Mouse (Mus musculus): Measurements from ENCODE around the gene Mrtfa. TPM values are rescaled to one million over a fixed set of nuclear protein-coding genes. Genes with fewer than 3 reads are reported as not detected.

Mrtfa gene
- polyA plus RNA-seq, 1 experiment: 42.8 TPM

DNA sequence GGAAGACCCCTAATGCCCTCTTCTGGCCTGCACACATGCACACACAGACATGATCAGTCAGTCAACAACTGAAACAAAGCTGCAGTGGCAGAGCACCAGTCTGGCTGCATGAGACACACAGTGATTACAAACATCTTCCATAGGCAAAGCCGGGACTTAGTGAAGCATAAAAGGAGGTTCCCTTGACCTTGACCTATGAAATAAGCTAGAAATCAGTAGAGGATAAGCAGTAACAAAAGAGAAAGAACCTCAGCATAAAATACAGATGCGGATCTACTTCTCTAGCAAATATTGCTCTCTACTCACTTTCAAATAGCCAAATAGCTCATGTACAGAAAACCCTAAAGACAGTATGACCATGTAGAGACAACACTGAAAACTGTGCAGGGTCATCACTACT lies 68.5 kb downstream of the Mrtfa start:
- DNase-seq (ENCODE audit: low read depth): peak; percentile 33
- TF ChIP-seq CTCF (IDR thresholded peaks at IDR 0.05; ENCODE audit: borderline replicate concordance, extremely low read depth, insufficient read depth, insufficient read length) (no peak), POLR2A (IDR thresholded peaks at IDR 0.05; ENCODE audit: borderline replicate concordance, extremely low read depth, insufficient read depth, insufficient read length, poor library complexity, severe bottlenecking) (no peak)

DNA sequence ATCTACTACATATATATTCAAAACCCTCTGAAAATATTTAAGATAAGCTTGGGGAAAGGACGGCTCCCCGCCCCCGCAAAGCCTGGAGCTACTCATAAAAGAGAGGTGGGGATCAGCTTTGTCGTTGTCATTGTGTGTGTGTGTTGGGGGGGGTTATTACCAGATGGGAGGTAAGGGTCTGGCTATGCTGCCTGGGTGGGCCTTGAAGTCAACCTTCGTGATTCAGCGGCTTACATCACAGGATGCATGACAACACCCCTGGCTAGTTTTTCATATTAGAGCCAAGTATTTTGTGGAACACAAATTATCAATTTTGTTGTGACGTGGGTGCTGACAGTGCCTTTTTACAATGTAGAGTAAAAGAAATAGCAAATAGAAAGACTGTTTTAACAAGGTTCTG lies 69.6 kb downstream of the Mrtfa start:
- no peak for TF ChIP-seq POLR2A (IDR thresholded peaks at IDR 0.05; ENCODE audit: borderline replicate concordance, extremely low read depth, insufficient read depth, insufficient read length, poor library complexity, severe bottlenecking)
- no peak for TF ChIP-seq CTCF (IDR thresholded peaks at IDR 0.05; ENCODE audit: borderline replicate concordance, extremely low read depth, insufficient read depth, insufficient read length)

DNA sequence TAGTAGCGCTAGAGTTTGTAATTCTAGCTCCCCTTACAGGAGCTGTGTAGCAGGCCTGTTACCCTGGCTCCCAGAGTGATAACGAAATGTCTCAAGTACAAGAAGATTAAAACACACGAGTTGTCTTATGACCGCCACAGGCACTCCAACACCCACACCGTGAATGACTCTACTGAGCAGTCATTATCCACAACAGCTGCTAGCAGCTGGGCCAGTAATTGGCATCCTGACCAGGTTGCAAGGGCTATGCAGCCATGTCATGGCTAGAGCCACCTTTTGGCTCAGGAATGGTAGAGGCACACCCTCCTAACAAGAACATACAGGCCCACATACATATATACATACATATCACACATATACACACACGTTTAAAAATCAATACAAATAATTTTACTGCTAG lies 70.4 kb downstream of the Mrtfa start:
- TF ChIP-seq CTCF (IDR thresholded peaks at IDR 0.05; ENCODE audit: borderline replicate concordance, extremely low read depth, insufficient read depth, insufficient read length) (no peak), POLR2A (IDR thresholded peaks at IDR 0.05; ENCODE audit: borderline replicate concordance, extremely low read depth, insufficient read depth, insufficient read length, poor library complexity, severe bottlenecking) (no peak)
- no peak for DNase-seq (ENCODE audit: low read depth)

More for the DNA sequence above, 69.6 kb downstream of the Mrtfa start:
- no peak for DNase-seq (ENCODE audit: low read depth)

DNA sequence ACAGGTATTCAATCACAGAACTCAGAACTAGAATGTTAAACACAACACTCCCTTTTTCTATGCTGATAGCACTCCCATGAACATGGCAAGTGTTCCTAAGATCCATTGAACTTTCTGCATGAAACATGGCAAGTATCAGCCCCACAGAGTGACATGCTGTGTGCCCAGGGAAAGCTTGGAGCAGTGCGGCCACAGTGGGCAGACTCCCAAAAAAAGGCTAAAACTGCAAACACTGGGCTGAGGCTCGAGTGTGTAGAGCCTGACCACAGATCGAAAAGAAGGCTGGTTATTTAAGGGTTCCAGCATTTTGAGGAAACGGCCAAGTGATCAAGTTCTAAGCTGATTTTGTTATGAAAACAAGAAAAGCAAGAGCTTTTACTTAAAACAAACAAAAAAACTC lies 72.3 kb downstream of the Mrtfa start:
- TF ChIP-seq CTCF (IDR thresholded peaks at IDR 0.05; ENCODE audit: borderline replicate concordance, extremely low read depth, insufficient read depth, insufficient read length): no peak
- TF ChIP-seq POLR2A (IDR thresholded peaks at IDR 0.05; ENCODE audit: borderline replicate concordance, extremely low read depth, insufficient read depth, insufficient read length, poor library complexity, severe bottlenecking): no peak
- DNase-seq (ENCODE audit: low read depth): no peak

GRCm38 (mm10) chr15:81112589-81112988 lies 78.0 kb downstream of the Mrtfa start:
- TF ChIP-seq POLR2A (IDR thresholded peaks at IDR 0.05; ENCODE audit: borderline replicate concordance, extremely low read depth, insufficient read depth, insufficient read length, poor library complexity, severe bottlenecking): no peak
- TF ChIP-seq CTCF (IDR thresholded peaks at IDR 0.05; ENCODE audit: borderline replicate concordance, extremely low read depth, insufficient read depth, insufficient read length): no peak
- DNase-seq (ENCODE audit: low read depth): no peak

GRCm38 (mm10) chr15:81110315-81110714 lies 80.2 kb downstream of the Mrtfa start:
- TF ChIP-seq CTCF (IDR thresholded peaks at IDR 0.05; ENCODE audit: borderline replicate concordance, extremely low read depth, insufficient read depth, insufficient read length): no peak
- TF ChIP-seq POLR2A (IDR thresholded peaks at IDR 0.05; ENCODE audit: borderline replicate concordance, extremely low read depth, insufficient read depth, insufficient read length, poor library complexity, severe bottlenecking): no peak
- no peak for DNase-seq (ENCODE audit: low read depth)

DNA sequence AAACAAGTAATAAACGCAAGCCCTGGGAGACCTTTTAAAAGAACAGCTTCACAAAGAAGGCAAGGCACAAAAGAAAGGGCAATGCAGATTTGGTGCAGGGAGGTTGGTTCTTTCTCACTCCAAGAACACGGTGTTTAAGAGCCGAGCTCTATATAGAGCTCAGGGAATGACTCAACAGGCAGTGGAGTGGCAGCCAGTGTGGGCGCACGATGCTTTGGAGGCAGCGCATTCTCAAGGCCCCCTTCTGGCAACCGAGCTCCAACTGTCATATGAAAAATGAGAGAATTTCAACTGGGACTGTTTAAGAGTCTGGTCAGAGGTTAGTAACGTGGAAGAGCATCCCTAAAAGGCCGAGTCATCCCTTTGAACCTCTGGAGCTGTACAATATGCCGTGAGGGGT lies 84.6 kb downstream of the Mrtfa start:
- TF ChIP-seq CTCF (IDR thresholded peaks at IDR 0.05; ENCODE audit: borderline replicate concordance, extremely low read depth, insufficient read depth, insufficient read length) (no peak), POLR2A (IDR thresholded peaks at IDR 0.05; ENCODE audit: borderline replicate concordance, extremely low read depth, insufficient read depth, insufficient read length, poor library complexity, severe bottlenecking) (no peak)
- peak; percentile 50 for DNase-seq (ENCODE audit: low read depth)

- DNase-seq (ENCODE audit: low read depth): no peak
- TF ChIP-seq POLR2A (IDR thresholded peaks at IDR 0.05; ENCODE audit: borderline replicate concordance, extremely low read depth, insufficient read depth, insufficient read length, poor library complexity, severe bottlenecking) (no peak), CTCF (IDR thresholded peaks at IDR 0.05; ENCODE audit: borderline replicate concordance, extremely low read depth, insufficient read depth, insufficient read length) (no peak)
These were observed 85.8 kb downstream of the Mrtfa start for GRCm38 (mm10) chr15:81104585-81105259.

- TF ChIP-seq CTCF (IDR thresholded peaks at IDR 0.05; ENCODE audit: borderline replicate concordance, extremely low read depth, insufficient read depth, insufficient read length) (no peak), POLR2A (IDR thresholded peaks at IDR 0.05; ENCODE audit: borderline replicate concordance, extremely low read depth, insufficient read depth, insufficient read length, poor library complexity, severe bottlenecking) (no peak)
- no peak for DNase-seq (ENCODE audit: low read depth)
These were observed 87.1 kb downstream of the Mrtfa start for GRCm38 (mm10) chr15:81103500-81103899.

DNA sequence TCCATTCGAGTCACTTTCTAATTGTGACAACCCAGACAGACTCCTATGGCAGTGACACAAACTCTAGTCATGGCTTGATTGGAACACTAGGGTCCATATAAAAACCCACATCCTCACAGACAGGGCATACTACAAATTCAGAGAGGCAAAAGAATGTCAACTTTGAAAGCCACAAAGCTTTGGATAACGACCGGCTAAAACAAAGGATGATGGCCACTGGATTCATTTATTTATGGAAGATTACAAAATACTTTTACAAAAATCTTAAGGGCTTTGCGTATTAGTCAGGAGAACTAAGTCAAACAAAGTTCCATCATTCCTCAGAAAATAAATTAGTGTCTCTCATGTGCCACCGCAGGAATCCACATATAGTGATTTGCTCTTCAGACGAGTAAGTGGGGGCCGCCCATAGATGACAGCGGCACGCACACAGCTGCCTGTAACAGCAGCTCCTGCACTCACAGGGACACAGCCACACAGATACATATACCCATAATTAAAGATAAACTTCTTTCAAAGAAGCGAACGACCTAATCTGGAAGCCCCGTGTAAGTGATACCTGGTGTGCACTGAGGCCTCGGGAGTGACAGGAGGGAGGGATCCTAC lies 88.2 kb downstream of the Mrtfa start:
- TF ChIP-seq CTCF (IDR thresholded peaks at IDR 0.05; ENCODE audit: borderline replicate concordance, extremely low read depth, insufficient read depth, insufficient read length) (no peak), POLR2A (IDR thresholded peaks at IDR 0.05; ENCODE audit: borderline replicate concordance, extremely low read depth, insufficient read depth, insufficient read length, poor library complexity, severe bottlenecking) (no peak)

DNA sequence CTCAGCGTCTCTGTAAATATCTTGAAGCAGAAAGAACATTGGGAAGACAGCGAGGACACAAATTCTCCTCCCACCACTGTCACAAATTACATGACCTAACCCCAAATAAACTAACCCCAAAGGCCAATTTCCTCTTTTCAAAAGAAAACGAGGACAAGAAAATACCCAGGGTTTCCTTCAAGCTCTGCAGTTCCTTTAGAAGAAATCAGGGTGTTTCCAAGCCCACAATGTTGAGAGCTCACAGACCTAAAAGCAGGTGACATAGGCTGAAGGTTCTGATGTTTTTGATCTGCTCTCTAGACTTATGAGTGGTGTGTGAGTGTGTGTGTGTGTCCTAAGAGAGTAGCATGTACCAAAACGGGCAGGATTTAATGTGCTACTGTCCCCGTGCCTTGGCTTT lies 89.2 kb downstream of the Mrtfa start:
- TF ChIP-seq CTCF (IDR thresholded peaks at IDR 0.05; ENCODE audit: borderline replicate concordance, extremely low read depth, insufficient read depth, insufficient read length) (no peak), POLR2A (IDR thresholded peaks at IDR 0.05; ENCODE audit: borderline replicate concordance, extremely low read depth, insufficient read depth, insufficient read length, poor library complexity, severe bottlenecking) (no peak)
- DNase-seq (ENCODE audit: low read depth): no peak

More for the DNA sequence above, 88.2 kb downstream of the Mrtfa start:
- no peak for DNase-seq (ENCODE audit: low read depth)

DNA sequence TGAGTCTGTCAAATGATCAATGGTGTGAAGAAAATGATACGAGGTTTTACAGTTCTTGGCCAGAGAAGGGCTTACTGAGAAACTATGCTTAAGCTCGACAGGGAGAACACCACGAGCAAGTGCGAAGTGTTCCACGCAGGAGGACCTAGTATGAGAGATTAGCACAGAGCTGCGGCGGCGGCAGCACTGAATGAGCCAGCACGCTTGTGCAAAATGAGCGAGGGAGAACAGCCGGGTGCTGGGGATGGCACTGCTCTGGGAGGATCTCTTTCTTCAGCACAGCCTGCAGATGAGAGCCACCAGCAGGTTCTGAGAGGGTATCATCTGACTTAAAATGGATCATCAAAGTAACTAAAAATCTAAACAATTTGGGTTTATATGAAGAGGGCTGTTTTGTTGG lies 91.3 kb downstream of the Mrtfa start:
- TF ChIP-seq CTCF (IDR thresholded peaks at IDR 0.05; ENCODE audit: borderline replicate concordance, extremely low read depth, insufficient read depth, insufficient read length) (no peak), POLR2A (IDR thresholded peaks at IDR 0.05; ENCODE audit: borderline replicate concordance, extremely low read depth, insufficient read depth, insufficient read length, poor library complexity, severe bottlenecking) (no peak)
- no peak for DNase-seq (ENCODE audit: low read depth)
